Comparison of ENCODE assay signal across 27 mouse cellular contexts in the genomic region with DNA sequence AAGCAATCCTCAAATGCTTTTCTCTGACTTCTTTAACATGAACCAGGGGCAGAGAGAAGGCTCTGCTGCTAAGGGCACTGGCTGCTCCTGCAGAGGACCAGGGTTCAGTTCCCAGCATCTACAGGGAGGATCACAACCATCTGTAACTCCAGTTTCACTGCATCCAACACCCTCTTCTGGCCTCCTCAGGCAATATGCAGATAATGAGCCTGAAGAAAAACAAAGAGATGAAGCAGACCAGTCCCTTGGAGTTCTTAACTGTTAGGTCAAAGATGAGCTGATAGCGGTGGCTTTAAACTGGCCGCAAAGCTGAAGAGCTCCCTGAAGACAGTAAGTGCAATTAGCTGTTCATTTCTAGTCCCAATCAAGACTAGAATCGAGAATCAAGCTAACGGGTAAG.
"Had no signal": no experiment of that assay in that cellular context is flagged by ENCODE, and none has a peak within 500 bp of the region (broad histone marks: within the 10 kb centered on the region; RNA-seq: fewer than 3 reads in every experiment).

No protein-coding gene starts in this region.

- H3K9me3 ChIP-seq: heart, embryonic 10.5 days; hindbrain, embryonic 10.5 days; hindbrain, embryonic 12.5 days; intestine, embryonic 15.5 days; kidney, embryonic 15.5 days; limb, embryonic 15.5 days; liver, embryonic 12.5 days had no signal

- ATAC-seq: hindbrain, embryonic 16.5 days; inflammation-experienced regulatory T-cells, adult 6 months; intestine, embryonic 15.5 days; intestine, postnatal 0 days; liver, embryonic 12.5 days had no signal

- DNase-seq: gastrocnemius, adult 2 months; gastrocnemius, postnatal 10 days; gastrocnemius, postnatal 25 days; heart, postnatal 10 days; heart, postnatal 4 days; kidney, adult 2 months; kidney, adult 9 months; kidney, postnatal 14 days; kidney, postnatal 36 days; layer of hippocampus, adult 9-11 months; layer of hippocampus, postnatal 36 days; left cerebral cortex, postnatal 4 days had no signal

- H3K36me3 ChIP-seq: heart, embryonic 10.5 days; heart, embryonic 12.5 days; hindbrain, embryonic 10.5 days; hindbrain, embryonic 12.5 days; intestine, embryonic 15.5 days; kidney, embryonic 15.5 days; limb, embryonic 13.5 days; limb, embryonic 15.5 days; liver, embryonic 12.5 days had no signal

- H3K4me2 ChIP-seq: heart, embryonic 12.5 days; hindbrain, embryonic 12.5 days; hindbrain, embryonic 14.5 days; intestine, embryonic 15.5 days; kidney, embryonic 15.5 days; limb, embryonic 13.5 days; limb, embryonic 15.5 days; liver, embryonic 12.5 days had no signal

- H3K9ac ChIP-seq: heart, embryonic 12.5 days; hindbrain, embryonic 12.5 days; hindbrain, embryonic 14.5 days; intestine, embryonic 15.5 days; kidney, embryonic 15.5 days; limb, embryonic 13.5 days; limb, embryonic 15.5 days; liver, embryonic 12.5 days; liver, embryonic 14.5 days had no signal

- H3K27ac ChIP-seq: gastrocnemius, adult 2 months; heart, embryonic 10.5 days; hindbrain, embryonic 10.5 days; hindbrain, embryonic 12.5 days; hindbrain, embryonic 14.5 days; intestine, embryonic 15.5 days; kidney, embryonic 15.5 days; kidney, postnatal 0 days; limb, embryonic 13.5 days; limb, embryonic 15.5 days; liver, embryonic 12.5 days; liver, embryonic 14.5 days had no signal

- H3K4me1 ChIP-seq: hindbrain, embryonic 10.5 days; hindbrain, embryonic 12.5 days; intestine, embryonic 15.5 days; kidney, embryonic 15.5 days; limb, embryonic 15.5 days had no signal

- H3K4me3 ChIP-seq: gastrocnemius, adult 2 months; heart, embryonic 10.5 days; heart, embryonic 12.5 days; hindbrain, embryonic 10.5 days; hindbrain, embryonic 12.5 days; intestine, embryonic 15.5 days; kidney, embryonic 15.5 days; limb, embryonic 13.5 days; limb, embryonic 15.5 days; liver, embryonic 12.5 days had no signal

- H3K27me3 ChIP-seq: heart, embryonic 12.5 days; hindbrain, embryonic 12.5 days; intestine, embryonic 15.5 days; kidney, embryonic 15.5 days; limb, embryonic 13.5 days; limb, embryonic 15.5 days; liver, embryonic 12.5 days had no signal
